Mouse (Mus musculus) natural killer cell, adult 2 months (primary cell): ENCODE results near the gene Zfp729a.
A peak's percentile ranks its signal among the peaks of the same experiment; 100 is the strongest.
"Not testable (repeated sequence)": the region's sequence is repeated elsewhere in the genome, so short reads cannot be mapped to it uniquely, and the experiment has no call there.

Experiments
- DNase-seq, 2 experiments: peaks; one replicate each; pipeline ENCODE4 v3.0.0; 2022; ENCODE audit warnings: low spot score in 2 of 2

Zfp729a gene

DNA sequence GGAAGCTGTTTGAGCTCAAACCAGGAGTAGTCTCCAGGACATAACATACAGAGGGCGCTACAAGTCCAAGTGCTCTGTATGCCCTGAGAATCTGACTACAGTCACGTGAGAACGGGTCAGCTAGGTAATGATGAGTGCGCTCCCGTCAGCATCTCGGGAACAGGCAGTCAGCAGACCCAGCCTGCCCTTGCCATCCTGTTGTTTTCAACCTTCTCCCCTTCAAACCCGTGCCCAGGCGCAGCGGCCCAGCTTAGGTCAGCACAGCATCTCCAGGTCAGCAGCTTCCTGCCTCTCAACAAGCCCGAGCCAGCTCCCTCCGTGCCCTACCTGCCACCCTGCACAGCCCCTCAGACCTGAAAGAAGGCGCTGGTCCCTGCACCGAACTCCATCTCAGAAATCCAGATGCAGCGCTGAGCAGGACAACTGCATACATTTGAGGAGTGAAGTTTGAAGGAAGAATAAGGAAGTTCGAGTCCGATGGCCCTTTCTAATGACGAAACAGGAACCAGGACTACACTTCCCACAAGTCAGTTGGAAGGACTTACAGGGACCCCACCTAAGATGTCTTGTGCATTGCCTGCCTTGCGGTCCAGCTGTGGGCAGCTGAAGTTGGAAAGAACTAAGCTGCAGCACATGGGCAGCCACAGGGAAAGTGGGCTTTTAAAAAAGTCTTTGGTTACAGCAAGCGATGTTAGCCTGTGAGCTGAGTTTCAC is at the start of gene Zfp729a, which contains the start of gene Gm49345:
Gene Zfp729a (minus strand): TSS at position 498 of the 714 bp plus-strand sequence.
Gene Gm49345 (minus strand): TSS at position 476 of the 714 bp plus-strand sequence.
- peak; percentile 76 to 84 for DNase-seq

DNA sequence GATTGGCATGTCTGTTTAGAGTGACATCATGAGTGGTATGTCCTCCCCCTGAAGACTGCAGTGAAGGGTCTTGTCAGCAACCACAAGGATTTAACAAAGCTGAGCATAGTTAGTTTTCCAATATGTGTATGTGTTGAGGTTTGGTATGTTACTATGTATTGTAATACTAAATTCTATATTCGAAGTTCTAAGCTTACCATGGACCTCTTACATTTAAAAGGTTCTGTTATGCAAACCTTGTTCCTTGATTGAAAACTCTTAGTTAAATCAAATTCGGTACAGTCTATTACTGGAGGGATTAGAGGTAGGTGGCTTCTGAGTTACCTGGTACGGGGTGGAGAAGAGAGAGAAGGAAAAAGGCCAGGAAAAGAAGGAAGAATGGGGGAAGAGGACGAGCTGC is 49.4 kb upstream of the Zfp729a start, which contains the start of gene Zfp738:
Gene Zfp738 (minus strand): TSS at position 101 of the 400 bp plus-strand sequence.
- DNase-seq = no peak

DNA sequence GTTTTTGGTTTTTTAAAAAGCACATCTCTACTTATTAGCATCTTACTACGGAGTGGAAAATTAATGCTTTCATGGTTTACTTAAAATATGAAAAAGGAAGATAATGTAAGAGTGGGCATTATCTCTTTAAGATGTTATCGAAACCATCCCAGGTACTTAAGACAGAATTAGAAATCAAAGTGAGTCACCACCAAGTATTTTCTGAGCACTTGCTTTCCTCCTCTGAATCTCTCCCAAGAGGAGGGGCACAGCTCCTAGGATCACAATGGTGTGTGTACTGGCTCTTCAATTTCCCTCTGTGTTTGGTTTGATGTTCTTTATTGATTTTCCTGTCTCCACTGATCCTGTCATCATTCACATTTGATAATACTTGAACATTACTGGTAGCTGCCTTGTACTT is 46.2 kb upstream of the Zfp729a start:
- DNase-seq = not testable (repeated sequence)

DNA sequence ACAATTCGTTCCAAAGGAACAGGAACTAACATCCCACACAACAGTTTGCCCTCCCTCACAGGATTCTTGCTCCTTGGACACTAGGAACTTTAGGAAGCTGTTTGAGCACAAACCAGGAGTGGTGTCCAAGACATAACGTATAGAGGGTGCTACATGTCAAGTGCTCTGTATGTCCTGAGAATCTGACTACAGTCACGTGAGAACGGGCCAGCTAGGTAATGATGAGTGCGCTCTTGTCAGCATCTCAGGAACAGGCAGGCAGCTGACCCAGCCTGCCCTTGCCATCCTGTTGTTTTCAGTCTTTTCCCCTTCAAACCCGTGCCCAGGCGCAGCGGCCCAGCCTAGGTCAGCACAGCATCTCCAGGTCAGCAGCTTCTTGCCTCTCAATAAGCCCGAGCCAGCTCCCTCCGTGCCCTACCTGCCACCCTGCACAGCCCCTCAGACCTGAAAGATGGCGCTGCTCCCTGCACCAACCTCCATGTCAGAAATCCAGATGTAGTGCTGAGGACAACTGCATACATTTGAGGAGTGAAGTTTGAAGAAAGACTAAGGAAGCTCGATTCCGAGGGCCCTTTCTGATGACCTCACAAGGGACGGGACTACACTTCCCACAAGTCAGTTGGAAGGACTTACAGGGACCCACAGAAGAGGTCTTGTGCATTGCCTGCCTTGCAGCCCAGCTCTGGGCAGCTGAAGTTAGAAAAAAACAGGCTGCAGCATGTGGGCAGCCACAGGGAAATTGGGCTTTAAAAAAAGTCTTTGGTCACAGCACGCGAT is 45.6 kb upstream of the Zfp729a start:
- DNase-seq = peak; percentile 77 to 80

DNA sequence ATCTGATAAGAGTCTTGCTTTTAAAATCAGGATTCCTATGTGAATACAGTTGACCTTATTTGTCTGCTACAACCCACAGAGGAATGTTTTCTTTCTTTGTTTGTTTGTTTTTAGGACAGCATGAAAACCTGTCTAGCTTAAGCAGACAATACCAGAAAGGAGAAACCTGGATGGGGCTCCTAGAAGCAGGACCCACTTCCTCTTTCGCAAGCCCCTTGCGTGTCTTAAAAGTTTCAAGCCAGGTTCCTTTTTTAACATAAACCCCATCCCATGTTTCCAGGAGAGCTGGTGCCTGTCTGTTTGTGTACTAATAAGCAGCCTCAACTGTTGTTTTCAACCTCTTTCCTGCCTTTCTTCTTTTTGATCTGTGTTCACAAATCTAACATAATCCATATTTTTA is 37.3 kb upstream of the Zfp729a start:
- DNase-seq = no peak

DNA sequence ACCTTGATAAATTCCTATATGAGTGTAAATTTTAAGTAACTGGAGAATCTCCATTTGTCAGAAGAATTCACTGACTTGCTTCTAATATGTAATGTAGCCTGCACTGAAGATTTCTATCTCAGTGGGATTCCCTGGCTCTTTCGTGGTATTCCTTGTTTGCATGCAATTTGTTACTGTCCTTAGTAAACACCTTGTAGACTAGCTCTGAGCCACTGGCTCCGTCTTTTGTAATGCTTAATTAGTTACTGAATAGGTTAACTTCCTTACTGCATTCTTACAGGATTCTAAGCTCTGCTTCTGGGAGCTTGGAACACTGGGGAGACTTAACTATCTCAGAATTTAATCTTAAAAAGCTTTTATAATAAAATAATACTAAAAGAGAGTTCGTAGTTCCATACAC is 14.9 kb upstream of the Zfp729a start:
- no peak for DNase-seq

DNA sequence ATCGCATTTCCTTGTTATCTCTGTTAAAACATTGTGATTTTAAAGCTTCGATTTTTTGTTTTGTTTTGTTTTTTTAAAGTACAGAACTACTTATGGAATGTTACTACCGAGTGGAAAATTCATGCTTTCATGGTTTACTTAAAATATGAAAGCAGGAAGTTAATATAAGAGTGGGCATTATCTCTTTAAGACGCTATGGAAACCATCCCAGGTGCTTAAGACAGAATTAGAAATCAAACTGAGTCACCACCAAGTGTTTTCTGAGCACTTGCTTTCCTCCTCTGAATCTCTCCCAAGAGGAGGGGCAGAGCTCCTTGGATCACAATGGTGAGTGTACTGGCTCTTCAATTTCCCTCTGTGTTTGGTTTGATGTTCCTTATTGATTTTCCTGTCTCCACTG is 27.5 kb downstream of the Zfp729a start:
- DNase-seq = no peak

DNA sequence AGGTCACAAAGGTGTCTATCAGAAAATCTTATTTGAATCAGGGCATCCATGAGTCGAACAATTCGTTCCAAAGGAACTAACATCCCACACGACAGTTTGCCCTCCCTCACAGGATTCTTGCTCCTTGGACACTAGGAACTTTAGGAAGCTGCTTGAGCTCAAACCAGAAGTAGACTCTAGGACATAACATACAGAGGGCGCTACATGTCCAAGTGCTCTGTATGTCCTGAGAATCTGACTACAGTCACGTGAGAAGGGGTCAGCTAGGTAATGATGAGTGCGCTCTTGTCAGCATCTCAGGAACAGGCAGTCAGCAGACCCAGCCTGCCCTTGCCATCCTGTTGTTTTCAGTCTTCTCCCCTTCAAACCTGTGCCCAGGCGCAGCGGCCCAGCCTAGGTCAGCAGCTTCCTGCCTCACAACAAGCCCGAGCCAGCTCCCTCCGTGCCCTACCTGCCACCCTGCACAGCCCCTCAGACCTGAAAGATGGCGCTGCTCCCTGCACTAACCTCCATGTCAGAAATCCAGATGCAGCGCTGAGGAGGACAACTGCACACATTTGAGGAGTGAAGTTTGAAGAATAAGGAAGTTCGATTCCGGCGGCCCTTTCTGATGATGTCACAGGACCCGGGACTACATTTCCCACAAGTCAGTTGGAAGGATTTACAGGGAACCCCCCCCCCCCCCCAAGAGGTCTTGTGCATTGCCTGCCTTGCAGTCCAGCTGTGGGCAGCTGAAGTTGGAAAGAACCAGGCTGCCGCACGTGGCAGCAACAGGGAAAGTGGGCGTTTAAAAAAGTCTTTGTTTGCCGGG is 28.3 kb downstream of the Zfp729a start, which contains the start of gene Zfp729b:
Gene Zfp729b (minus strand): TSS at position 642 of the 811 bp plus-strand sequence.
- DNase-seq = peak; percentile 83 to 90

DNA sequence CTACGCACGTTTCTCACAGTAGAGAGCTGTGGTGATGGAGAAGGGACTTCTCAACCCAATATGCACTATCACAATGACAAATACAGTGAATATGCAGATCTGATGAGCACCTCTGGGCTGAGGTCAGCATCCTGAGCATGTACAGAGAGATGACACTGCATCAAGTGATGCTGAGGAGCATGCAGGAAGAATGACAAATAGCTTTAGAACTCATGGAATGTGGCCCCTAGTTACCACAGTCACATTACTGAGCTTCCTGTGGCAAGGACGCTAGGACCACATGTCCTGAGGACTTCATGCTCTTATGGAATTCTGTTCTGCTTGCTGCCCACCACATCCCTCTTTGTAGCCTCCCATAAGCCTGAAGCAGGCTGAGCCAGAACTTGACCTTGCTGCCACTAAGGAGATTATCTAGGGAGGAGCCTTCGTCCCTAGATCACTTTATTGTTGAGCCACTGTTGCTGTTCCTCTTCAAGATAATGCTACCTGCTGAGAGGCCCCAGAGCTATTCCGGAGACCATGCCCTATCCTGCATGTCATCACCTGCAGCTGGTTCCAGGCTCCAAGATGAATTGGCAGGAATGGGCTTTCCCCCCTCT is 64.9 kb downstream of the Zfp729a start:
- no peak for DNase-seq
